Mouse (Mus musculus): ENCODE results near the gene Tcf20. TPM values are rescaled to one million over a fixed set of nuclear protein-coding genes. Genes with fewer than 3 reads are reported as not detected.

The Tcf20 gene
- total and polyA plus RNA-seq, 3 experiments = 27.0 to 47.2 (median 29.0) TPM

GRCm38 (mm10) chr15:82765943-82766342, 221.7 kb downstream of the Tcf20 start:
- Histone ChIP-seq H3K27ac (ENCODE audit: insufficient read depth, low read depth) (no peak overlapping the region), H3K9ac (ENCODE audit: insufficient read depth, low read depth) (no peak overlapping the region), H3K4me1 (ENCODE audit: control insufficient read depth in 1 of 2, insufficient read depth in 2 of 2) (no peaks in the 10 kb centered on the region), H3K9me3 (replicated peaks; ENCODE audit: low read length) (no peaks in the 10 kb centered on the region), H3K4me3 (replicated peaks in 1 of 3; ENCODE audit: low read depth in 2 of 3, low read length in 2 of 3, poor library complexity in 1 of 3) (no peak overlapping the region), H3K36me3 (replicated peaks in 1 of 2; ENCODE audit: control insufficient read depth in 1 of 2, insufficient read depth in 1 of 2, low read length in 1 of 2) (no peaks in the 10 kb centered on the region), H3K27me3 (replicated peaks) (peaks cover 87% of the 10 kb centered on the region), H3K79me2 (replicated peaks; ENCODE audit: control insufficient read depth, extremely low read depth, insufficient read depth, poor library complexity, severe bottlenecking) (no peaks in the 10 kb centered on the region), H3K4me2 (ENCODE audit: insufficient read depth, low read depth, poor library complexity, severe bottlenecking) (no peak overlapping the region)
- dilution Hi-C loops (cut with MboI; ENCODE audit: extremely low pct_ligation_motif_present, extremely low pct_unique_long_range_greater_than_20kb, low sequenced_read_pairs) = no loop called here
- TF ChIP-seq MAZ (IDR thresholded peaks at IDR 0.05; ENCODE audit: low read depth, low read length) = no peak
- TF ChIP-seq MXI1 (IDR thresholded peaks at IDR 0.05; ENCODE audit: low read depth, low read length) = no peak
- TF ChIP-seq GABPA (IDR thresholded peaks at IDR 0.05; ENCODE audit: insufficient replicate concordance, low read depth, low read length) = no peak
- no peak for TF ChIP-seq JUN (IDR thresholded peaks at IDR 0.05; ENCODE audit: insufficient read depth, low read depth, low read length)
- no peak for TF ChIP-seq POLR2A (IDR thresholded peaks at IDR 0.05; ENCODE audit: low read depth, low read length)
- in situ Hi-C loops (cut with MboI; ENCODE audit: low pct_ligation_motif_present, low pct_unique_long_range_greater_than_20kb, low sequenced_read_pairs) = loop anchor here (25.0 kb wide), 1 partner anchor 304 kb away; no protein-coding TSS in a partner anchor
- DNase-seq (ENCODE audit: extremely low read depth) = no peak

DNA sequence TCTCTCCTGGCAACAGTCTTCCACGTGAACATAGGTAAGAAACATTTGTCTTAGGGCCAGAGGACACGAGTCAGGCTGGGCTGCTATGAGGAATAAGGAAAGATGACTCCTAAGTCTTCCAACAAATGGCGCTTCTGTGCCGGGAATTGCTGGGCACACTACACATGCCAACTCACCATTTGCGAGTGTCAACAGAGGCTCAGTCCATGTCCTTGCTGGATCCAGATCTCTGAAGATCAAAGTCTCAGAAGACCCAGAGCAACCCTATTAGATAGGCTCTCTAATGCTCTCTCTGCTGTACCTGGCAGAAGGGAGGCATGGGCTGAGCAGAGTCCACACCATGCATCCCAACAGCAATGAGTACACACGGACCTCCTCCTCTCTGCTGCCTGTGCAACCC, 222.8 kb downstream of the Tcf20 start:
- no peak for DNase-seq (ENCODE audit: extremely low read depth)
- Histone ChIP-seq H3K9me3 (replicated peaks; ENCODE audit: low read length) (no peaks in the 10 kb centered on the region), H3K27ac (ENCODE audit: insufficient read depth, low read depth) (no peak overlapping the region), H3K4me3 (replicated peaks in 1 of 3; ENCODE audit: low read depth in 2 of 3, low read length in 2 of 3, poor library complexity in 1 of 3) (no peak overlapping the region), H3K27me3 (replicated peaks) (peaks cover 86% of the 10 kb centered on the region), H3K4me2 (ENCODE audit: insufficient read depth, low read depth, poor library complexity, severe bottlenecking) (no peak overlapping the region), H3K4me1 (ENCODE audit: control insufficient read depth in 1 of 2, insufficient read depth in 2 of 2) (no peaks in the 10 kb centered on the region), H3K79me2 (replicated peaks; ENCODE audit: control insufficient read depth, extremely low read depth, insufficient read depth, poor library complexity, severe bottlenecking) (no peaks in the 10 kb centered on the region), H3K36me3 (replicated peaks in 1 of 2; ENCODE audit: control insufficient read depth in 1 of 2, insufficient read depth in 1 of 2, low read length in 1 of 2) (no peaks in the 10 kb centered on the region), H3K9ac (ENCODE audit: insufficient read depth, low read depth) (no peak overlapping the region)
- dilution Hi-C loops (cut with MboI; ENCODE audit: extremely low pct_ligation_motif_present, extremely low pct_unique_long_range_greater_than_20kb, low sequenced_read_pairs) = no loop called here
- in situ Hi-C loops (cut with MboI; ENCODE audit: low pct_ligation_motif_present, low pct_unique_long_range_greater_than_20kb, low sequenced_read_pairs) = loop anchor here (25.0 kb wide), 1 partner anchor 303 kb away; no protein-coding TSS in a partner anchor
- TF ChIP-seq NELFE (IDR thresholded peaks at IDR 0.05; ENCODE audit: low read depth, low read length) (no peak), IRF4 (IDR thresholded peaks at IDR 0.05; ENCODE audit: low read depth, low read length) (no peak), TBP (conservative IDR thresholded peaks at IDR 0.05; ENCODE audit: low read depth, low read length) (no peak), RCOR1 (conservative IDR thresholded peaks at IDR 0.05; ENCODE audit: low read depth, low read length) (no peak), MXI1 (IDR thresholded peaks at IDR 0.05; ENCODE audit: low read depth, low read length) (no peak), NRF1 (IDR thresholded peaks at IDR 0.05; ENCODE audit: low read depth, low read length) (no peak), SMC3 (IDR thresholded peaks at IDR 0.05; ENCODE audit: low read depth, low read length) (no peak)

- Histone ChIP-seq H3K27ac (ENCODE audit: insufficient read depth, low read depth) (no peak within 1 kb of the TSS), H3K4me2 (ENCODE audit: insufficient read depth, low read depth, poor library complexity, severe bottlenecking) (no peak within 1 kb of the TSS), H3K36me3 (replicated peaks in 1 of 2; ENCODE audit: control insufficient read depth in 1 of 2, insufficient read depth in 1 of 2, low read length in 1 of 2) (no peaks in the 10 kb centered on the region), H3K9me3 (replicated peaks; ENCODE audit: low read length) (no peaks in the 10 kb centered on the region), H3K79me2 (replicated peaks; ENCODE audit: control insufficient read depth, extremely low read depth, insufficient read depth, poor library complexity, severe bottlenecking) (no peaks in the 10 kb centered on the region), H3K4me1 (ENCODE audit: control insufficient read depth in 1 of 2, insufficient read depth in 2 of 2) (no peaks in the 10 kb centered on the region), H3K9ac (ENCODE audit: insufficient read depth, low read depth) (no peak within 1 kb of the TSS), H3K27me3 (replicated peaks) (peaks cover 82% of the 10 kb centered on the region), H3K4me3 (replicated peaks in 1 of 3; ENCODE audit: low read depth in 2 of 3, low read length in 2 of 3, poor library complexity in 1 of 3) (no peak within 1 kb of the TSS)
- no peak for TF ChIP-seq POLR2A (IDR thresholded peaks at IDR 0.05; ENCODE audit: low read depth, low read length)
- TF ChIP-seq MEF2A (IDR thresholded peaks at IDR 0.05; ENCODE audit: borderline replicate concordance, low read depth, low read length) = no peak
- TF ChIP-seq CTCF (conservative IDR thresholded peaks at IDR 0.05 in 1 of 2, IDR thresholded peaks at IDR 0.05 in 1 of 2; ENCODE audit: low read depth in 2 of 2, low read length in 2 of 2) = no peak
- no peak for TF ChIP-seq RCOR1 (conservative IDR thresholded peaks at IDR 0.05; ENCODE audit: low read depth, low read length)
- TF ChIP-seq NRF1 (IDR thresholded peaks at IDR 0.05; ENCODE audit: low read depth, low read length) = no peak
- no peak for TF ChIP-seq ETS1 (conservative IDR thresholded peaks at IDR 0.05; ENCODE audit: low read depth, low read length)
- no peak for TF ChIP-seq NELFE (IDR thresholded peaks at IDR 0.05; ENCODE audit: low read depth, low read length)
- TF ChIP-seq MAFK (IDR thresholded peaks at IDR 0.05; ENCODE audit: insufficient replicate concordance, low read length) = no peak
- TF ChIP-seq ZKSCAN1 (IDR thresholded peaks at IDR 0.05; ENCODE audit: borderline replicate concordance, low read depth, low read length) = no peak
- no peak for TF ChIP-seq ELF1 (IDR thresholded peaks at IDR 0.05; ENCODE audit: low read depth, low read length)
- TF ChIP-seq GABPA (IDR thresholded peaks at IDR 0.05; ENCODE audit: insufficient replicate concordance, low read depth, low read length) = no peak
- no peak for TF ChIP-seq EP300 (IDR thresholded peaks at IDR 0.05; ENCODE audit: low read length)
- TF ChIP-seq ZNF384 (IDR thresholded peaks at IDR 0.05; ENCODE audit: low read depth, low read length) = no peak
- TF ChIP-seq USF2 (conservative IDR thresholded peaks at IDR 0.05; ENCODE audit: low read depth, low read length) = no peak
- no peak for TF ChIP-seq SIN3A (IDR thresholded peaks at IDR 0.05; ENCODE audit: low read length)
- in situ Hi-C loops (cut with MboI; ENCODE audit: low pct_ligation_motif_present, low pct_unique_long_range_greater_than_20kb, low sequenced_read_pairs) (loop anchor here (25.0 kb wide), 1 partner anchor 302 kb away; no protein-coding TSS in a partner anchor), dilution Hi-C loops (cut with MboI; ENCODE audit: extremely low pct_ligation_motif_present, extremely low pct_unique_long_range_greater_than_20kb, low sequenced_read_pairs) (no loop called here)
- no peak for DNase-seq (ENCODE audit: extremely low read depth)
Observed at GRCm38 (mm10) chr15:82763631-82764420, 223.8 kb downstream of the Tcf20 start, which contains the start of gene Cyp2d40. Cyp2d40 (minus strand) TSS chr15:82764183.

Measured in CH12.LX (cell line).